Mouse (Mus musculus) erythroblast, embryonic 14.5 days (primary cell): ENCODE measurements around the gene Dppa5a. TPM values are rescaled to one million over a fixed set of nuclear protein-coding genes. Genes with fewer than 3 reads are reported as not detected.

ENCODE experiments used
- H3K27me3 ChIP-seq: 2 replicates; pipeline ENCODE4 v1.6.1; 2012; ENCODE audit warnings: inconsistent platforms; ENCODE audit not compliant: control insufficient read depth
- H3K36me3 ChIP-seq: 2 replicates; pipeline ENCODE4 v1.6.1; 2012; ENCODE audit warnings: mild to moderate bottlenecking, inconsistent platforms; ENCODE audit not compliant: control insufficient read depth
- H3K4me1 ChIP-seq: 2 replicates; pipeline ENCODE4 v1.6.1; 2012; ENCODE audit warnings: inconsistent platforms; ENCODE audit not compliant: control insufficient read depth
- H3K4me3 ChIP-seq: replicated peaks from 2 replicates; pipeline ENCODE3; 2012; ENCODE audit warnings: moderate library complexity, mild to moderate bottlenecking, inconsistent platforms
- H3K9me3 ChIP-seq: 2 replicates; pipeline ENCODE4 v1.6.1; 2012; ENCODE audit warnings: low read length, inconsistent platforms, mixed read lengths; ENCODE audit not compliant: control insufficient read depth
- GATA1 ChIP-seq: IDR thresholded peaks from 2 replicates; pipeline ENCODE4 v1.6.1; 2012; ENCODE audit warnings: low read length, inconsistent platforms, mixed read lengths
- TAL1 ChIP-seq: IDR thresholded peaks from 3 replicates; pipeline ENCODE4 v1.6.1; 2012; ENCODE audit warnings: low read length, inconsistent platforms, mixed read lengths
- polyA plus RNA-seq: library from polyadenylated mRNA; stranded (reverse); fragments of >175 nt; gene quantifications from 2 replicates; pipeline ENCODE4 v1.2.3, GENCODE M21; 2012

Gene Dppa5a
- polyA plus RNA-seq, 1 experiment = not detected

GRCm38 (mm10) chr9:78369349-78369748, 1.4 kb upstream of the Dppa5a start:
- Histone ChIP-seq H3K4me1 (no peaks in the 10 kb centered on the region; the same call in 1 of the 2 replicates), H3K27me3 (no peaks in the 10 kb centered on the region), H3K9me3 (no peaks in the 10 kb centered on the region), H3K4me3 (no peak overlapping the region), H3K36me3 (no peaks in the 10 kb centered on the region)
- no peak for TF ChIP-seq GATA1
- TF ChIP-seq TAL1 = no peak

- no peak overlapping the region for H3K4me3 ChIP-seq
- no peaks in the 10 kb centered on the region for H3K9me3 ChIP-seq
- TF ChIP-seq GATA1 (no peak), TAL1 (no peak)
- no peaks in the 10 kb centered on the region for H3K27me3 ChIP-seq
- no peaks in the 10 kb centered on the region for H3K36me3 ChIP-seq
- no peaks in the 10 kb centered on the region; the same call in 1 of the 2 replicates for H3K4me1 ChIP-seq
Observed at GRCm38 (mm10) chr9:78368671-78369293, 805 bp upstream of the Dppa5a start.

- no peak overlapping the region for H3K4me3 ChIP-seq
- no peak for TF ChIP-seq GATA1
- TF ChIP-seq TAL1 = no peak
- no peaks in the 10 kb centered on the region for H3K36me3 ChIP-seq
- no peaks in the 10 kb centered on the region; the same call in 1 of the 2 replicates for H3K4me1 ChIP-seq
- no peaks in the 10 kb centered on the region for H3K27me3 ChIP-seq
- H3K9me3 ChIP-seq = no peaks in the 10 kb centered on the region
Observed at GRCm38 (mm10) chr9:78365850-78366544, 2.0 kb downstream of the Dppa5a start.

GRCm38 (mm10) chr9:78364701-78365100, 3.3 kb downstream of the Dppa5a start:
- H3K4me1 ChIP-seq = no peaks in the 10 kb centered on the region; the same call in 1 of the 2 replicates
- TF ChIP-seq GATA1 (no peak), TAL1 (no peak)
- H3K4me3 ChIP-seq = no peak overlapping the region
- no peaks in the 10 kb centered on the region for H3K27me3 ChIP-seq
- H3K36me3 ChIP-seq = no peaks in the 10 kb centered on the region
- H3K9me3 ChIP-seq = no peaks in the 10 kb centered on the region

GRCm38 (mm10) chr9:78363374-78363773, 4.6 kb downstream of the Dppa5a start:
- H3K9me3 ChIP-seq = no peaks in the 10 kb centered on the region
- H3K36me3 ChIP-seq = no peaks in the 10 kb centered on the region
- no peak overlapping the region for H3K4me3 ChIP-seq
- H3K27me3 ChIP-seq = no peaks in the 10 kb centered on the region
- H3K4me1 ChIP-seq = no peaks in the 10 kb centered on the region; the same call in 1 of the 2 replicates
- TF ChIP-seq TAL1 = no peak
- TF ChIP-seq GATA1 = no peak

- H3K9me3 ChIP-seq = no peaks in the 10 kb centered on the region
- H3K4me3 ChIP-seq = no peak overlapping the region
- no peak for TF ChIP-seq GATA1
- TF ChIP-seq TAL1 = no peak
- H3K4me1 ChIP-seq = no peaks in the 10 kb centered on the region
- no peaks in the 10 kb centered on the region for H3K27me3 ChIP-seq
- H3K36me3 ChIP-seq = no peaks in the 10 kb centered on the region
Observed at GRCm38 (mm10) chr9:78360484-78360872, 7.5 kb downstream of the Dppa5a start.

- Histone ChIP-seq H3K4me1 (no peaks in the 10 kb centered on the region), H3K27me3 (no peaks in the 10 kb centered on the region), H3K36me3 (no peaks in the 10 kb centered on the region), H3K4me3 (no peak overlapping the region), H3K9me3 (no peaks in the 10 kb centered on the region)
- TF ChIP-seq TAL1 (no peak), GATA1 (no peak)
Observed at GRCm38 (mm10) chr9:78359750-78360483, 8.1 kb downstream of the Dppa5a start.

- H3K36me3 ChIP-seq = no peaks in the 10 kb centered on the region
- TF ChIP-seq GATA1 (no peak), TAL1 (no peak)
- no peaks in the 10 kb centered on the region for H3K27me3 ChIP-seq
- H3K9me3 ChIP-seq = no peaks in the 10 kb centered on the region
- H3K4me3 ChIP-seq = no peak overlapping the region
- H3K4me1 ChIP-seq = no peaks in the 10 kb centered on the region
Observed at GRCm38 (mm10) chr9:78358053-78358452, 9.9 kb downstream of the Dppa5a start.

DNA sequence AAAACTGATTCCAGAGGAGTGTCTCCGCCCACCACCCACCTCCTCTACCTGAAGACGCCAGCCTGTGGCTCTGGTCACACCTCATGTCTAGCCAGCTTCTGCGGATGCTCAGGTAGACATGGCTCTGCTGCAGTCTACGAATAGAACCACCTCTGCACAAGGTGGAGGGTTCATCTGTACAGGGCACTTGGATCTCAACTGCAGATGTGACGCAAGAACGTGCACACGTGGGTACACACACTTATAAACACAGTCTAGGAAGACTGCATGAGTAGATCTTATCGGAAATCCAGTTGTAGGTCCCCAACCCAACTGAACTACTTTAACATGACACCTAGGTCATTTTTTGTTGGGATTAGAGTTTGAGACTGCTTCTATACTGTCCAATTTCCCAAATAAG, 12.4 kb downstream of the Dppa5a start, which contains the start of gene Gsta2:
Gene Gsta2, minus strand, starts transcription at position 178 of the 400 bp plus-strand sequence.
- H3K36me3 ChIP-seq = no peaks in the 10 kb centered on the region
- no peak within 1 kb of the TSS for H3K4me3 ChIP-seq
- TF ChIP-seq TAL1 = no peak
- TF ChIP-seq GATA1 = no peak
- H3K4me1 ChIP-seq = no peaks in the 10 kb centered on the region
- no peaks in the 10 kb centered on the region for H3K27me3 ChIP-seq
- no peaks in the 10 kb centered on the region for H3K9me3 ChIP-seq
